Mouse (Mus musculus) gastrocnemius, postnatal 14 days (tissue): ENCODE results near the gene Mecom. TPM values are rescaled to one million over a fixed set of nuclear protein-coding genes. Genes with fewer than 3 reads are reported as not detected.

Experiments
- DNase-seq: peaks from one replicate; pipeline ENCODE4 v3.0.0; 2021; ENCODE audit warnings: mixed read lengths
- intact Hi-C: fragments of 180-260 bp; cut with DNase I; formaldehyde crosslinking; loops from one replicate; pipeline ENCODE4 v1.15.1; 2025; ENCODE audit warnings: low total_unique reads
- total RNA-seq, 2 experiments: library from RNA; stranded (reverse); gene quantifications; 2 replicates each; pipeline ENCODE4 v1.2.3; 2021

Gene Mecom
- total RNA-seq, 2 experiments from 2014 or later, result 9.8 to 12.2 TPM

DNA sequence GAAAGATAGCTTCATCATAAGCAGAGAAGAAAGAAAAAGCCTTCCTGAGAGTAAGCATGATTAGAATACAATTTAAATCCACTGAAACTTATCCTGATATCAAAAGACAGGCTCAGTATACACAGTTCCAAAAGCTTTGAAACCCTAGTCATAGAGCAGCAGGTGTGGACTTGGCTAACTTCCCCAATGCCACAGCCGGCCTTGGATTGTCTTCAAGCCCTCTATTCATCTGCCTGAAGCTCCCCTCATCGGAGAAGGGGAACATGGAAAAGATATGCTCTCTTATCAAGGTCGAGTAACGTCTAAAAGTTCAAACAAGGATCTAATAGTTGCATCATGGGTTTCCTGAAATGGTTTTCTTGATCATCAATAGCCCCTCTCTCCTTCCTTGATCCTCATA is 152.9 kb downstream of the Mecom start:
- intact Hi-C loops, result no loop called here

DNA sequence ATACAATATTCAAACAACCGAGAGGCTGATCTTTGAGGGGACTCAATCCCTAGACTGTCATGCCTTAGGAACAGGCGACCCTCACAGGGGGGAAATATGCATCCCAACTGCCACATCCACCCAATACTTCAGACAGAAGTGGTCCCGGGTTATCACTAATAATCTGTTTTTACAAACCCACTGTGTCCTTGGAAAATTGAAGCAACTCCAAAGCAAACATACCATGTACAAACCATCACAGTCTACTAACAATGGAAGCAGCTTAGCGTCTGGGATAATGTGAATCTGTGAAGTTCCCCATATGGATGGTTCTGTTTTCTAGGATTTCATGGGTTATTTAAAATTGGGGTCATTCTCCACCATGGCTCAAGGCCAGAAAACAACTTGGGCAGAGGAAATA is 155.1 kb downstream of the Mecom start:
- DNase-seq, result no peak
- intact Hi-C loops, result no loop called here

More for the DNA sequence above, 152.9 kb downstream of the Mecom start:
- DNase-seq, result no peak

DNA sequence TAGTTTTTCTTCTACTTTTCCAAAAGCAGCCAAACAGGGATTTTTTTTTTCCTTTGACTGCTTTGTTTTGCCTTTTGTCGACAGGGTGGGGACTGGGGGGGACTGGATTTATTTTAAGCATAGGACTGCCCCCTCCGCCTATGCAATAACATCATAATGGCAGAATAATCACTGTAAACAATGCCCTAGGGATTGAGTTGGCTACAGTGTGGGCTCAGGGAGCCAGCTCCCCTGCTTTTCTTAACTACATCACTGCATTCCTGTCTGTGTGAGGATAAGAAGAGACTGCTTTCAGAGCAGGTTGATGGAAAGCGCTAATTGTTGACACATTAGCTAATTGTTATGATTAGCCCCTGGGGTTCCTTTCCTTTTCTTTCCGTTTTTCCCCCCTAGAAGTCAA is 155.6 kb downstream of the Mecom start:
- no peak for DNase-seq
- intact Hi-C loops, result no loop called here

DNA sequence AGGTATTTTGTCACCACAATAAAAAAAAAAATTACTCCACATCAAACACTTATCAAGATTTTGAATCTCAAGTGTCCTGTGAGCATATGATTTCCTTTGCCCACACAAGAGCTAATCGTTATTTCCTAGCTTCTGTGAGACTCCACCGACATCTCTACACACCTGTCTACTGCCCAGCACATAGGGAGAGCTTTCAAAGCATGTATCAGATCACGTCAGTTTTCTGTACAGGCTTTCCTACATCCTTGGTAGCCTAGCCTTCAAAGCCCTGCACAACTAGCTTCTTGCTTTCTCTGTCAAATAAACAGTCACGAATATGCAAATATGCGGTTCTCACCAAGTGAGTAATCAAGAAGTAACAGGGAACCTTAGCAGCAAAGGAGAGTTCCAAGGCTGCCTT is 157.5 kb downstream of the Mecom start:
- no peak for DNase-seq
- intact Hi-C loops, result no loop called here

DNA sequence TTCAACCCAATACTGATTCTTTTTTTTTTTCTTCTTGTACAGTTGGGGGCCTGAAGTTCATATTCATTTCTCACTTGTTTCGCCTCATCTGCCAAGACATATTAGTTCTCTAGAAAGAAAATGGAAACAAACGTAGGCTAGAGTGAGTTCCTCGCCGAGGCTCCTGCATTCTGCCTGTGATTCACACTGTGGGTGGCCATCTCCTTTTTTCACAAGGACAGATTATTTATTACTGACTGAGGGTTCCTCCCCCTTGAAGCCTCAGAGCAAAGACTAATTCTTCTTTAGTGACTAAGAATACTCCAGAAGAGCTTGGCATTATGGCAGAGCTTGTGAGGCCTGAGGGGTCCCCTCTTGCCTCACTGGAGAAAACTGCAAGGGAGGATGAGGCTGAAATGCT is 167.5 kb downstream of the Mecom start:
- no peak for DNase-seq

DNA sequence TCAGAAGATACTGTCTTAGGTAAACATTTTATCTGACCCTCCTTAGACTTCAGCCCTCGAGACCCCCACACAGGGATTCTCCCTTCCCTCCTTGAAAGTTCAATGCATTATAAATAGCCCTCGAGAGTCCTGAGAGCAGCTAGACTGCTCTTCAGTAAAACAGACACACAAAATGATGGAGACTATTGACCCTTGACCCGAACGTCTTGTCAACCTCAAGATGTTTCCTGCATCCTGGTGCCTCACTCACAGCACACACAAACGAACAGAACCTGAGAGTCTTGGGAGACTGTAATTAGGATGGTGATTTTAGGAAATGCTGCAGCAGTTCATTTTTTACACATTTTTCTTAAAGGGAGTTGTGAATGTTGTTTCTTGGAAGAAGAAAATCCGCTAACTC is 168.5 kb downstream of the Mecom start:
- intact Hi-C loops, result no loop called here
- DNase-seq, result no peak

More for the DNA sequence above, 167.5 kb downstream of the Mecom start:
- intact Hi-C loops, result no loop called here

DNA sequence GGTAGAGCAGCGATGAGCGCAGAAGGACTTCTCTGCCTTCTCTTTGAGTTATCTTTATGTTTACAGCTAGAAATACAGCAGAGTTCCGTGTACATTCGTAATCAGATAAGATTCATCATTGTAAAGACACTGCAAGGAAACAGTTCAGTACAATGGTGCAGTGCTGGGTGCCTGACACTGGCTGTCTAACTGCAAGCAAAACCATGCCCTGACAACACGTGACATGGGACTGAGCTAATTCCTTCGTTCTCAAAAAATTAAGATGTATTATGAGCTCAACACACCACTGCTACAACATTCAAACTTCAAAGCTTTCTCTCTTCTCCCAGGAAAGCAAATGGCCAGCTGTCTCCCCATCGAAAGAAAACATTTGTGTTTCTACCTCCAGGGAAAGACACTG is 176.3 kb downstream of the Mecom start:
- no peak for DNase-seq
- intact Hi-C loops, result no loop called here

DNA sequence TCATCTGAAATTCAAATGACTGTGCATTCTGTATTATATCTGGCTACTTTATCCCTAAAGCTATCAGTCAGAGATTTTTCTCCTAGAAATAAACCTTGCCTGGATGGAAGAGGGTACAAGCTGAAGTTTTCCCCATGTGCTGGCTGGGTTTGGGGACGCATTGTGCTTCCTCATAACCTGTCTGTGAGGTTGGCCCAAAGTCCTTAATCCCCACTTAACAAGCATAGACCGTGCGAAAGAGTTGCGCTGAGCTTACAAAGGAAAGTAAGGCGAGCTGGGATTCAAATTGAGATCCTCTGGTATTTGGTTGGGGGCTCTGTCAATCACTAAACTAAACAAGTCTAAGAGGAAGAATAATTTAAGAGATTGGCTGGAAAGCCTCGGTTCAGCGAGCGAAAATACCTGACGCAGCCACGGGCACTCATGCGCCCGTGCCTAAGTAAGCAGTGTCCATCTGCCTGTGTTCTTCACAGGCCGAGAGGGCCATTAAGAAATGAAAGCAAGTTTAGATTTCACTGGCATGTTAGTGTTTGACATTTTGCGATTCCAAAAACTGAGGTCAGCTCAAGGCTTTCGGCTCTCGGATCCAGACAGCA is 176.8 kb downstream of the Mecom start:
- no peak for DNase-seq
- intact Hi-C loops, result no loop called here

DNA sequence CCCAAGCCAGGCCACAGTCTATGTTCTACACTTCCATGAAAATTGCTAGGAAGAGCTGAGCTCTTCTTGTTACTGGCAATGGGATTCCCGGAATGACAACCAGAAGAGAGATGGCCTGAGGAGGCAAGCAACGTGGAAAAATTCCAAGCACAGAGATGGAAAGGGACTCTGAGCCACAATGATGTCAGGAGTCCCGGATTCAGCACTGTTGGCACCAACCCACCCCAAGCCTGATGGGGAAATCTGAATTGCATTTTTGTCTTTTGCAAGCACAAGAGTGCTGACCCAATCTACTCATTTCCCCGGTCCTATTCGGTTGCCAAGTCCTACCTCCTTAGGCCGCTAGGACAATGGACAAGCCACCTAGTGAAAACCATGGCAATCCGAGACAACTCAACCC is 181.2 kb downstream of the Mecom start:
- intact Hi-C loops, result no loop called here
- no peak for DNase-seq

DNA sequence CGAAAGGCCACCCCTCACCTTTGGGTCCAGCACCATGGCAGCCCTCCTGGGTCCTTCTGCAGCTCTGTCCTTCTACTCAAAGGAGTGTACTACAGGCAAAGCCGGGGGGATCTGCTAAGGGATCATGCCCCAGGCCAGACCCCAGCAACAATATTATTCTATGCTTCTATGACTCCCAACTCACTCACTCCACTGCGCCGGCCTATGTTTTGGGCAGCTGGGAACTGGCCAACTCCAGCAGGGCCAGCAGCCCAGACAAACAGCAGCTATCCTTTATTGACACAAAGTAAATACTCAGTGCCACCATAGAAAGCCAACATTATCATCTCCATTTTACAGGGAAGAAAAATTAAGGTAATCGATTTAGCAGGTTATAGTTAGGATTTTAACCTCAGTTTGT is 186.6 kb downstream of the Mecom start:
- intact Hi-C loops, result no loop called here
- no peak for DNase-seq

DNA sequence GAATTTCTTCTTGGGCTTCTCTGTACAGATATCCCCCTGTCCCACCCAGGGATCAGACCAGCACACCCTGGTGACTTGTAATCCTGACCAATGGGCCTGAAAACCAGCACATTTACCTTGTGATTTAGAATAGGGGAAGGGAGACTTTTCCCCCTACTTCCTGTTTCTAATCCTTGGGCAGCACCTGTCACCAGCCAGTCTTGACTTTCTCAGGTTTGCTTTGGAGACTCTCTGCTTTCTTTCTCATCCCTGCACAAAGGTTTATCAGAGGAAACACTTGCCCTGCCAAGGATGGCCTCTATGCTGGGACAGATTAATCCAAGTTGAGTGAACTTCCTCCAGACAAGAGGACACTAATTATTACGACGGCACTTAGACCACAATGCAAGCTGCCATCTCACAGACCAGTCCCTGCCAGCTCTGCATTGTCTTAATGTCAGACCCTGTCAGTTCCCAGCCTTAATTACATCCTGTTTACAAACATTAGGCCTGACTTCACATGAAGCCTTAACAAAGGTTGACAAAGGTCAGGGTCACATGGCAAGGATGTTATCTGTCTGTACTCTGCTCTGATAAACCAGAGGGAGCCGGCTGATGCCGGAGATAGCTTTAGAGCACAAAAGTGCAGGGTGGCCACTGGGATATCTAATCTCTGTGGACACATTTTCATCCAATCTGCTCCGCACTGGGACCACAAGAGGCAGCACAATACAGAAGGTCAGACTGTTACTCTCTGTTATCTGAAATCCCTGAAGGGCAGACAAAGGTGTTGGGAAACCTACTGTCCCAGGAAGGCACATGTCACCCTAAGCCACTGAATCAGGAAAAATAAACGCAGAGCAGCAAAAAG is 193.7 kb downstream of the Mecom start:
- DNase-seq, result no peak
- intact Hi-C loops, result no loop called here

DNA sequence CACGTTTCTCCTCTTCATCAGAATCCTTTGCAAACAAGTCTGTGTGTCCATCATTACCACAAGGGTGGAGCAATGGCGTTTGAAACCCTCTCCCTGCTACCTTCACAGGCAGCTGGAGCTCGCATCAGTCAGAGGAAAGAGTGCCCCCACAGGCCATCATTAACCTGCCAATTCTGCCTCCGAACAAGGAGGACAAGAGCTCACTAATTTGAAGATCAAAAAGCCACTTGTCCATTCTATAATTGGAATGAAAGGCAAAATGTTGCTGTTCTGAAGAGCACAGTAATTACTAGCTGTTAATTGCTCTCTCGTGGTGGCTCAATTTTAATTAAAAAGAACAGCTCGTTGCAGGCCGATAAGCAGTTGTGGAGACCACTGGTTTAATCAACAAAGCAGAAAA is 198.5 kb downstream of the Mecom start:
- intact Hi-C loops, result no loop called here
- DNase-seq, result no peak

DNA sequence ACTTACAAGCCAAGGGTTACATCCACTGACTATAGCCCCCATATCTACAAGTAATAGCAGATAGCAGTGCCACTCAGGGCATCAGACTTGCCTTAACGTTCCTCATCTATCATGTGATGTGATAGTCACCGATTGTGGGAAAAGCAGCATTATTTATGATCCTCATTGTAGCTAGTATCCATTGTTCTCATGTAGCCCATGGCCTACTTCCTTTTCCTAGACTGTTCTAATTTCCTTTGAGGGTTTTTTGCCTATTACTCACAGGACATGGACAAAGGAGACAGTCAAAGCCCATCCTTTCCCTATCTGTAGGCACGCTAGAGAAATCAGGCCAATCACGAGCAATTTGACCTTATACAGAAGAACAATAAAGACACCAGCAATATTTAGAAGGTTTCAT is 203.7 kb downstream of the Mecom start:
- no peak for DNase-seq
- intact Hi-C loops, result no loop called here

DNA sequence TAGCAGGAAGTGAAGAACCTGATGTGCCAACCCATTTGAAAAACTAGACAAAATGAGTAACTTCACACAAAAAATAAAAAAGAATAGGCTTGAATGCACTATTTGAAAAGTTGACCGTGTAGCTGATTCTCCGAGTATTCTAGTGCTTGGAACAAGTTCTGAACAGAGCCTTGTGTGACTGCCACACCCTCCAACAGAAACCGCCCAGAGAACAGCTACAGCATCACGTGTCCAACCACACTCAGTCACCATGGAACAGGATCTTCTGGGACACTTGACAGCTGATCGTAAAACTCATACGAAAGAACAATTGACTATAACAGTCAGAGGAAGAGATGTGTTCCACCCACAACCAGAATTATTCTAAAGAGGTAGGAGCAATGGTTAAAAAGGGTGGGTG is 215.5 kb downstream of the Mecom start:
- intact Hi-C loops, result no loop called here
- no peak for DNase-seq

DNA sequence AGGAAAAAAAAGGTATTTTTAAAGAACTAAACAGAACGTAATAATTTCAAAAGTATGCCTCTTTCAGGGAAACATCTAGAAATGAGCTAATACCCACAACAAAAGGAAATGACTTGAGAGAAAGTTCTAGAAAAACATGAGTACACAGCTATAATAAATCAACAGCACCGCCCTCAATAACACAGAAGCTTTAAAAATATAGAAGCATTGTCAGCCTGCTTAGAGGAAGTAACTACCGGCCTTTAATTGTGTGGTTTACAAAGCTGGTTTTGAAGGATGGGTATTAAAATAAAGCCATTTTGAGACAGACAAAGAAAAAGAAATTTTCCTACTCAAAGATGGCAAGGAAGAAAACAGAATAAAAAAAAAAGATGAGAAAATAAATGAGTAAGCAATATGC is 217.3 kb downstream of the Mecom start:
- no peak for DNase-seq
- intact Hi-C loops, result no loop called here

DNA sequence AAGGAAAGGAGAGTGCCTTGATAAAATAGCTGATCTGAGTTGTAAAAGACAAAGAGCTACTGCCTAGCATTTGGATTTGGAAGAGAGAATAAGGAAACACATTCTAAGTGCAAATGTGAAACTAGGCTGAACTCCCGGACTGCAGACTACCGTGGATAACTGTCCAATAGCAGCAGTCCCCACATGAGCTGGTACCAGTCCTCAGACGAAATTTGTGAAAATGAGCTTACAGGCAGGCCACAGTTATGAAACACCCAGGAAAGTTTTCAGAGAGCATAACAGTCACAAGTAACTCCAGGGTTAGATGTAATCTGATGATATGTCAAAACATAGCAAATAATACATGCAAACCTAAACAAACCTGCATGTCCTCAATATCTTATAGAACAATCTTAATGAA is 217.8 kb downstream of the Mecom start:
- no peak for DNase-seq
- intact Hi-C loops, result no loop called here

DNA sequence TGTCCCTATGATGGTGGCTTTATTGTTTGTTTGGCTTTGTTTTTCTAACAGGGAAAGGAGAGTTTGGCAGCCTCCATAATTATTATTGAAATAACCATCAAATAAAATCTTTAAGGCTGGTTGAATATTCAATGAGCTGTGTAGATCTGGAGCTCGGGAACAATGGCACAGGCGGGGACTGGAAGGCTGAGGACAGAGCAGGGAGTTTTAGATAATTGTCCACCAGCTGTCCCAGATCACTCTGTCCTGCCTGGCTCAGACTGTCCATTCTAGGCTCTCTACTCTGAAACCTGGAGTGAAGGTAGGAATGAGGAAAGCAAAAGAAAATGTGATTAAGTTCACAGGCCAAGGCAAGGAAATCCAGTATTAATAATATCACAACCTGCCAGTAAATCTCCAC is 232.9 kb downstream of the Mecom start:
- no peak for DNase-seq
- intact Hi-C loops, result no loop called here

DNA sequence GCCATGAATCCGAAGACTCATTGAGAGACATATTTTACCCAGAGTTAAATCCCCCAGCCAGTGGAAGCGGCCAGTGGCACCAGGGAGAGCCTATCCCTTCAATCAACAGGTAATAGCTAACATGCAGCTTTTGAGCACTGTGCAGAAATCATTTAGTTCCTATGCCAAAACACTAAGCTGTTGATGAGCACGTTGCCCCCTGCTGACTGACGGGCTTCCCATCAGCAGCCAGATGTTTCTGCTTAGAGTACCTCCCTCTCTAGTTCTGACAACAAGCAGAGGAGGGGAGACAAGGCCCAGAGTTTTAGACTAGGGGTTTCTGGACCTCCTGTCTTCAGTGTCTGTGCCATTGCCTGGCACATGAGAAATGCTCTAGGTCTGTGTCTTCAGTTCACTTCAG is 239.7 kb downstream of the Mecom start:
- intact Hi-C loops, result no loop called here
- no peak for DNase-seq

DNA sequence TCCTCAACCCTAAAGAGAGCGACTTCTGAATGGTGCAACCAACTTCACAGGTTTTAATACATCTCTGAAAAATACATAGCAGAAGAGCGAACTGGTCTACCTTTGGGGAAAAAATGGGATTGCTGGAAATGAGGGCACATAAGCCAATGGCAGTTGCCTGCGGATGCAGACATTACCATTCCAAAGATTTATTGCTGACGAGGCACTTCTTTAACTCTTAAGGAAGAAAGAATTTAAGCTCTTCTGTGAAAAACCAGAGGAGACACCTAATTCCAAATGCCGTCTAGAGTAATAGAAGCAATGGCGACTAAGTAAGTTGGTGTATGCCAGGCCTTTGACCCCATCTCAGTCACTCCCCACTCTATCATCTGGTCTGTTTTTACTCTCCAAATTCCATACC is 240.2 kb downstream of the Mecom start:
- DNase-seq, result no peak
- intact Hi-C loops, result no loop called here

DNA sequence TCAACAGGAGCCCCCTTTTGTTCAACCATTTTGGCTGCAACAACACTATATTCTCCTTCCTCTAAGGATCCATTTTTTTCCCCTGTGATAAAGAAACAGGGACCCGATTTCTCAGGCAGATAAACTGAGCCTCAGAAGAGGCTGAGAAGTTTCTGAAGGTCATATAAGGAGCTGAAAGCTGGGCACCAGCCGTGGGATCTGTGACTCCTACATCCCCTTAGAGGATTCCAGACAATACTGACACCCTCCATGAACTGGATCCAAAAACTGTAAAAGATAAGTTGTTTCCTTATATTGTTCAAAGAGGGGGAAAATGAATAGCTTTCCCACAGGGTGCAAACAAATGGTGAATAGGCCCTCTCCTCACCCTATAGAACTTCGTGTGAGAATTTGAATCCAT is 241.7 kb downstream of the Mecom start:
- no peak for DNase-seq
- intact Hi-C loops, result no loop called here

DNA sequence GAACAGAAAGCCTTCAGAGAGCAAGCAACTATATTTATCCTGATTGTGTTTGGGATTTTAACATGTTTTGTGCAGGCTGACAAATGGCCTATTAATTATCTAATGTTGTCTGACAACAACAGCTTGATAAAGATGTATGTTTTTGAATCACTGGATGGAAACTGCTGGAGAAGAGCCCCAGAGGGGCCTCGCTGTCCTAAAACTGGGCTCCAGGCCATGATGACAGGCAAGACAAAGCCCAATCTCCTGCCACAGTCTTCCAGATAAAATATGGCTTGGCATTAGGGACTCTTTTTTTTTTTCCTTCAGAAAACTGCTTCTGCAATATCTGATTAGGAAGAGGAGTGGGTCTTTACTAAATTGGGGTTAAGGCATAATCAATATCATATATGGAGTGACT is 248.3 kb downstream of the Mecom start:
- intact Hi-C loops, result no loop called here
- no peak for DNase-seq

DNA sequence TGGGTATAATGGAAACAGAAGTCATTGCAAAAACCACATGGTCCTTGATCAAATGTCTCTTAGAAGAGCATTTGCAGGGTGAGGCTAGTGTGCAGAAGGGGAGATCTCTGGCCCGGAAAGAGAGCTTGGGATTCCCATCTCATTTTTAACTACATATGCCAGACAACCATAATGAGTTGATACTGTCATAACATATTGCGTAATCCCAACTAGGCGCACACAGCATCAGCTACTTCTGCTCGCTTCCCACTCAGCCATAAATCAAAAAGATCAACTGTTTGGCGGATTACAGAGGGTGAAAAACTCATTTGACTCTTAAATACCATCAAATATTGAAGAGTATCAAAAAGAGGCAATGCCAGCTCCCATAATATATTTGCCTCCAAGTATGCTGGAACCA is 253.4 kb downstream of the Mecom start:
- DNase-seq, result no peak
- intact Hi-C loops, result no loop called here
